Mouse (Mus musculus) adrenal gland, postnatal 25 days (tissue): ENCODE data around the gene Osbp. TPM values are rescaled to one million over a fixed set of nuclear protein-coding genes. Genes with fewer than 3 reads are reported as not detected.

Experiments
- DNase-seq: peaks from one replicate; pipeline ENCODE4 v3.0.0; 2021; ENCODE audit warnings: mixed read lengths
- microRNA-seq, 2 experiments: library from miRNA; unstranded; fragments of <30 nt; microRNA quantifications; one replicate each; pipeline ENCODE4 v1.2.0; 2021
- total RNA-seq: library from RNA; stranded (reverse); gene quantifications from 2 replicates; pipeline ENCODE4 v1.2.3, GENCODE M21; 2021

Gene Osbp
- total RNA-seq, 1 experiment from 2014 or later, result 111 TPM

DNA sequence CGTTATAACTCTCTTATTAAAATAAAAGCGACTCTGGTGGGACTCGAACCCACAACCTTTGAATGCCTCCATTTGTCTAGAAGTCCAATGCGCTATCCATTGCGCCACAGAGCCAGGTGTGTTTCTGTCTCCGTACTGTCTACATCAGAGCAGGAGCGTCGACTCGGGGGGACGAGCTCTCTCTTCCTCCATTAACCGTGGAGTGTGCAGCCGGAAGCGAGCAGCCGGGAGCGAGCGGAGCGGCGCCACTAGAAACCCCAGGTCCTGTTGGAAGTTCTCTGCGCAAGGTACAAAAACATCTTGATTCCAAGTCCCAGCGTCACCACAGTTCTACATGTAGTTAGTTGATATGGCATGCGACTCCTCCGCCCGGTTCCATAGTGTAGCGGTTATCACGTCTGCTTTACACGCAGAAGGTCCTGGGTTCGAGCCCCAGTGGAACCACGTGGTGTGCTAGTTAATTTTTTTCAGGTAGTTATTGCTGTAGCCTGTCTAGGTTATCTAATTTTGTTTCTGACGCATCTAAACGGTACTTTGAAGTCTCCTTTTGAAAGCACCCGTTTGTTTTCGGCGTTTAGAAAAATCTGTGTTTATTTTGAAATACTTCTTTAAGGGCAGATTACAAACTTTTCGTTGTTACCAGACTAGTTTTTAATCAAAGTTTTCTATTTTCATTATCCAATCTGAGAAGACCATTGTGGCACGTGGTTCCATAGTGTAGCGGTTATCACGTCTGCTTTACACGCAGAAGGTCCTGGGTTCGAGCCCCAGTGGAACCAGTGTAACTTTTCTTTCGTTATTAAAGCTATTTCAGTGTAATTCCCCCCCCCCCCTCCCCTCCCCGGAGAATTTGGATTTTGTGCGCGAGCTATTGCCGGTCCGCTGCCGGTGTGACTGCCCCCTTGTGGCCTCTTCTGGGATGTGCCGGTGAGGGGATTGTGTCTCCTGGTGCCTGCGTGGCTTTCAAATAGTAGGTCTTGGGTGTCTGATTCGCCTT lies 46.1 kb downstream of the Osbp start:
- peak; percentile 90 for DNase-seq

DNA sequence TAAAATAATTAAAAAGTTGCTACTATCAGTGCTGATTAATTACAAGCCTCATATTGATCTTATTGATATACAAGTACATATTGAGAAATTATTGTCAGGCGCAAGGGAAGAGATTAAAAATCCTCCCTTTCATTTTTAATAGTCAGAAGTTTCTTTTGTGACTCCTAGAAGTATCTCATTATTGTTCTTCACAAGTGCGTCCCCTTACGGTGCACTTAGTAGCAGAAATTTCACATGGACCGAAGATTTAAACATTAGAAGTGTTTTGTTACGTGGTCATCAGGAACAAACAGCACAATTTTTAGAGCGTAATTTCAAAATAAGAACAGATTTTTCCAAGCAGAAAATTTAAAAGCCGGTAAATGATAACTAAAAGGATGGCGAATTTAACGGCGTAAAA lies 46.9 kb downstream of the Osbp start:
- no peak for DNase-seq

DNA sequence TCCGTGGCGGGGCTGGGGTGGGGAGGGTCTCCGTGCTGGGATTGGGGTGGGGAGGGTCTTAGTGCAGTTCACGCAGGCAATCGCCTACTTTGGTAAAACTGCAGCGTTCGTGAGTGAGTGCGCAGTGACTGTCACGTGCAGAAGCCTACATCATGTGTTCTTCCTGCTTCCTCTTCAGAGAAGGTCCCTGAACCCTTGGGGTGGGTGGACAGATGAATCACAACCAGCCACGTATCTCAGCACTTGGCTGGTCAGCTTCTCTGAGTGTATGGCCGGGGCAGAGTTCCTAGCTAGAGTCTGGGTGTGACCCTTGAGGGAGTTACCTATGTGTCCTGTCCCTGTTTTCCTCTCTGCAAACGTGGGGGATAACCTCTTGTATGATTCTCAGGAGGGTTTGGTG lies 47.5 kb downstream of the Osbp start:
- DNase-seq, result peak; percentile 65

DNA sequence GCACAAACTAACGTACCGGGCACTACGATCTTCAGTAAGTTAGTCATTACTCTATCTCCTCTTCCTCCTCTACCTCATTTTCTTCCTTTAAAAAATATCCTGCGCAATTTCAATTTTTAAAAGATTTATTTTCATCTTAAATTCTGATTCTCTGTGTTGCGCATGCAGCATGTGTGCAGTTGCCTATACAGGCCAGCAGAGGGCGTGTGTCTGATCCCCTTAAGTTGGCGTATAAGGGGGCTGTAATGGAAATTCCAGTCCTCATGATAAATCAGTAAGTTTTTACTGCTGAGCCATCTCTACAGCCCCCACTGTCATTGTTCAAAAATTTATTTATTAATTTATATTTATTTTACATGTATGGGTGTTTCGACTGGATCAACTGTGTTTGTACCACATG lies 50.0 kb downstream of the Osbp start:
- no peak for DNase-seq

DNA sequence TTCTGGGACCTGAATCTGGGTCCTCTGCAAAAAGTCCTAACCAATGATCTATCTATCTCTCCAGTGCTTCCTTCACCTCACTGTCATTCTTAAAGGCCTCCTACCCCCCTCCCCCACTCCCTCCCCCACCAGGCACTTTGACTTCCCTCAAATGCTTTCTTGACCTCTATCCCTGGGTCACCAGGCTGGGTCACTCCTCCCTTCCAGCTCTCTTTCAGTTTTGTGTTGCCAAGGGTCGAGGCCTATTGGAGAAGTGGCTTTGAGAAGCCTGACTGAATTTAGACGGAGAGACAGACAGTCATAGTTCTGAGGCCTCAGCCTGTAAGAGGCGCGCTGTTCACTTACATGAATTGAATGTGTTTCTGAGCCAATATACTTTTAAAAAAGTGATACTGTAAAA lies 50.5 kb downstream of the Osbp start:
- no peak for DNase-seq

DNA sequence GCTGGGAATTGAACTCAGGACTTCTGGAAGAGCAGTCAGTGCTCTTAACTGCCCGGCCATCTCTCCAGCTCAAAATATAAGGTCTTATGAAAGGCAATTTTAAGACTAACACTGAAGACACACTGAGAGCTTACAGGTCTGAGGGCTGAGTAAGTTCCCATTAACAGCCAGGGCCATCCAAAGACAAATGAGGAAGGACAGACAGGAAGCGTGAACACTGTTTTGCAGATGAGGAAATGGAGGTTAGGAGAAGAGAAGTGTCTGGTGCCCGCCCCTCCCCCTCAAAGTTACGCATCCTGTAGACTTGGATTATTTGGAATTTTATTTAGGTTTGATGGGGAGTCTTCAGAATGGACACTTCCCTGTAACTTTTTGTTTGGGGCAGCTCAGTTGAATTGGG lies 58.4 kb downstream of the Osbp start:
- DNase-seq, result no peak

DNA sequence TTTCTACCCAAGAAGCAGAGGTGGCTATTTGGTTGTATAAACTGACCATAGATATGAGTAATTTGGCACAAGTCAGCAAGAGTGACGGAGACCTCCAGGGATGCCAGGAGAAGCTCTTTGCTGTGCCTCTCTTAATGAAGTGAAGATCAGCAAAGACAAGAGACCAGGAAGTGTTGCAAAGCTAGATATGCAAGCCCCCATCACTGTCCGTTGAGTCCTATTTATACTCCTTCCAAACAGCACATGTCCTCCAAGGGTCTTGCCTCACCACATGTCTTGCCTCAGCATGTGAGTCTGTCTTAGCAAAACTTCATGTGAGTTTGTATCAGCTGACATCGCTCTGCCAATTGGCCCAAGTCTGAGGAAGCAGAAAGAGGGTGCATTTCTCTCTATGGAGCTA lies 59.6 kb downstream of the Osbp start:
- DNase-seq, result no peak

DNA sequence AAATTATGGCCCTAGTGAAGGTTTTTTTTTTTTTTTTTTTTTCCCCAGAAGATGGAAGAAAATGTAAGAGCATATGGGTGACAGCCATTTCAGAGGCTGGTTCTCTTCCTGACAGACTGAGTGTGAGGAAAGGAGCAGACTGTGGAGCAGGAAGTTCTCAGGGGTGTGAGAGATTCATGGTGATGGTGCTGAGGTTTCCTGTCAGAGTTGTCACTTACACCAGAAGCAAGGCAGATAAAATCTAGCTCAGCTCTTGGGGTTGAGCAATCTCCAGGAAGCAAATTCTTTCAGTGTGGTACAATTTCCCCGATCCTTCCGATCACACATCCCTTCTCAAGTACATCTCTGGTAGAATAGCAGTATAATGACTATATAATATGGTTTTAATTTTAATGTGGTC lies 60.9 kb downstream of the Osbp start:
- no peak for DNase-seq

DNA sequence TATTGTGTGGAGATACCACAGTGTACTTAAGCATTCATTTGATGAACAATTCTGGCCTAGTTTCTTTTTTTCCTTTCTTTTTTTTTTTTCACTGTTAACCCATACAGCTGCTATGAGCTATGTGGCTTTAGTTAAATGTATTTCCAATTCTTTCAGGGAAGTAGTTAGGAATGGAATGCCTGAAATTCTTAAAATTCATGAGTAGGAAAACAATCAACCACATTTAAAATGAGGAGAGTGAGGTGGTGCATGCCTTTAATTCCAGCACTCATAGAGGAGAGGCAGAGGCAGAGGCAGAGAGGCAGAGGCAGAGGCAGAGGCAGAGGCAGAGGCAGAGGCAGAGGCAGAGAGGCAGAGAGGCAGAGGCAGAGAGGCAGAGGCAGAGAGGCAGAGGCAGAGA lies 72.0 kb downstream of the Osbp start:
- DNase-seq, result no peak

DNA sequence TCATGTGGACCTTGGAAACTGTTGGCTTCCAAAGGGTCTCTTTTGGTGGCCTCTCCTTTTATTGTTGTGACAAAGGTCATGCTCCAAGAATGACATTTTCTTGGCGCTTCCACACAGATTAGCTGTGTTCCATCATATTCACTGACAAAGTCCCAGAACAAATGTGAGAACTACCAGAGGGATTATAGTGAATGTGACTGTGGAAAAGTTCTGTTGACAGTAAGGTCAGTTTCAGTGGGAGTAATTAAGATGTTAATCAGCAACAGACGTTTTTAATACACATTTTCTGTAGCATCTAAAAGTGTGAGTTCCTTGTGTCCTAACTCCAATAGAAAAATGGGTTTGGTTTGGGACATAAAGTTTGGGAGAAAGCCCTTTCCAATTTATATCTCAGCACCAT lies 75.5 kb downstream of the Osbp start, which contains the start of gene Olfr1423:
Gene Olfr1423, minus strand, starts transcription at position 101 of the 400 bp plus-strand sequence.
- DNase-seq, result no peak

DNA sequence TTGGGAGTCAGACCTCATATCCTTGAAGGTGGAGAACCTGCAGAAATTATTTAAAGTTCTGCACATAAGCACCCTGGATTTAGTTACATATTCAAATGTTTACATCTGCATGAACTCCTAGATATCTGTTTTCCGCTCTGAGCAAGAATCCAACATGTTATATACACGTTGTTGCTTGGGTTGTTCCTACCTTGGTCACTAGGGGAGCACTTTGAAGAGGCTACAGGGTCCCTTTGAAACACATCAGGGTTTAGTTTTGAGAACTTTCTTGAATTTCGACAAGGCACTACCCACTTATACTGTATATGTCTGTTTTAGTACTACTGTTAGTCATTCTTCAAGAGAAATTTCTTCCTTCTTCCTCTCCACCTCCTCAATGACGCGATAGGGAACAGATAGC lies 77.4 kb downstream of the Osbp start:
- DNase-seq, result no peak

Small RNA genes lying within 50 kb of the gene (microRNA-seq; reads per million reads assigned to microRNA genes)
- gene Mir6994, result 1.4 to 4.3 reads per million in 2 experiments

Other genes with a start within 250 kb of the Osbp start
- gene Gif, start 218.4 kb upstream of the Osbp start, total RNA-seq, result not detected in 2 replicates
- 59.2 and 61.6 TPM in 2 replicates for gene Mrpl16, start 195.6 kb upstream of the Osbp start, total RNA-seq
- gene Stx3, start 146.5 kb upstream of the Osbp start, total RNA-seq, result 11.0 and 12.8 TPM in 2 replicates
- gene Olfr1417, start 126.7 kb upstream of the Osbp start, total RNA-seq, result not detected in 2 replicates
- gene Olfr1418, start 104.9 kb upstream of the Osbp start, total RNA-seq, result not detected in 2 replicates
- gene Olfr1419, start 90.8 kb upstream of the Osbp start, total RNA-seq, result not detected in 2 replicates
- gene Olfr1420, start 79.4 kb upstream of the Osbp start, total RNA-seq, result not detected in 2 replicates
- gene Patl1, start 53.5 kb upstream of the Osbp start, total RNA-seq, result 28.9 and 30.0 TPM in 2 replicates
- not detected in 2 replicates for gene Olfr1423, start 75.4 kb downstream of the Osbp start, total RNA-seq
- gene Olfr1424, start 96.7 kb downstream of the Osbp start, total RNA-seq, result not detected in 2 replicates
- not detected in 2 replicates for gene Olfr1425, start 111.8 kb downstream of the Osbp start, total RNA-seq
- gene Olfr1426, start 126.1 kb downstream of the Osbp start, total RNA-seq, result not detected in 2 replicates
- gene Olfr1427, start 137.4 kb downstream of the Osbp start, total RNA-seq, result not detected in 2 replicates
- gene Olfr1428, start 150.0 kb downstream of the Osbp start, total RNA-seq, result not detected in 2 replicates
- not detected in 2 replicates for gene Olfr76, start 157.3 kb downstream of the Osbp start, total RNA-seq
- gene Olfr1555-ps1, start 204.2 kb downstream of the Osbp start, total RNA-seq, result not detected in 2 replicates
- not detected in 2 replicates for gene Olfr1431, start 234.7 kb downstream of the Osbp start, total RNA-seq